Mouse (Mus musculus) stomach, postnatal 0 days (tissue): ENCODE measurements at regions not wholly inside any gene's neighbourhood (a gene's known extent, or its start where the extent isn't known, plus 50 kb on each side); places are given as distances from the start of the nearest gene placed in this dataset.

ENCODE experiments used
- CTCF ChIP-seq: IDR thresholded peaks from 2 replicates; pipeline ENCODE4 v1.5.1; 2016; ENCODE audit warnings: antibody characterized with exemption, low read depth, mild to moderate bottlenecking, moderate library complexity
- EP300 ChIP-seq: optimal IDR thresholded peaks from 2 replicates; pipeline ENCODE3; 2016; ENCODE audit warnings: antibody characterized with exemption

DNA sequence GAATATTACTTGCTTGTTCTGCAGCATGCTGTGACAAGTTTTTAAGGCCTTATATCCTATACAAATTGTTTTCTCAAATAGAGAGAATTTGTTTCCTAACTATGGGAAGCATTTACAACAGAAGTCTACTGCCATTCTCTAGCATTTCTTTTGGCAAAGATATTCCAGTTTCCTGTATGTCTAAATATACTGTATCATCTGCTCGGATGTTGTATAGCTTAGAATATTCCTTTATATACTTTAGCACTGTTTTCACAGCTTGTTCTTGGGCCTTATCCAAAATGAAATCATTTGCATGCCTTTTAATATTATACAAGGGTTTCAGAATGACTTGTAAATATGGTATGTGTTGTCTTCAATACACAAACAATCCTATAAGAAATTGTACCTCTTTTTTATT is 92.1 kb upstream of the Ins2 start:
- TF ChIP-seq CTCF (no peak), EP300 (no peak)
